Mouse (Mus musculus) adrenal gland, postnatal 36 days (tissue): ENCODE measurements around the gene Ccdc173. TPM values are rescaled to one million over a fixed set of nuclear protein-coding genes. Genes with fewer than 3 reads are reported as not detected.
"Not testable (repeated sequence)": the region's sequence is repeated elsewhere in the genome, so short reads cannot be mapped to it uniquely, and the experiment has no call there.

Experiments used
- DNase-seq, 2 experiments: peaks; one replicate each; pipeline ENCODE4 v3.0.0; 2021; ENCODE audit warnings: mixed read lengths in 1 of 2
- long read RNA-seq, 2 experiments: library from polyadenylated mRNA; stranded (forward); transcript quantifications; one replicate each; pipeline ENCODE4 v2.0.0; 2021; ENCODE audit warnings: borderline sequencing depth in 2 of 2
- total RNA-seq, 2 experiments: library from RNA; stranded (reverse); gene quantifications; 2 replicates each; pipeline ENCODE4 v1.2.3; 2021

Gene Ccdc173
- total RNA-seq: 1 to 10 TPM; 1.3 to 2.0 TPM
- long read RNA-seq, experiment 1, partial matches to known transcripts: 0 of 1 reads
- long read RNA-seq, experiment 1, other reads (novel, unspliced or antisense): 1 of 1 reads
- long read RNA-seq, experiment 2: 0 reads

GRCm38 (mm10) chr2:69789429-69790069, at the start of gene Ccdc173, which contains the start of gene Phospho2:
Gene Ccdc173, minus strand, starts transcription at chr2:69789575.
Gene Phospho2, plus strand, starts transcription at chr2:69789623.
- peak; percentile 99 to 100 for DNase-seq

GRCm38 (mm10) chr2:69838707-69839106, 49.3 kb upstream of the Ccdc173 start:
- DNase-seq: no peak

GRCm38 (mm10) chr2:69837996-69838395, 48.6 kb upstream of the Ccdc173 start:
- no peak for DNase-seq

- no peak for DNase-seq
Measured at GRCm38 (mm10) chr2:69837244-69837967, 48.0 kb upstream of the Ccdc173 start.

- DNase-seq: no peak
Measured at GRCm38 (mm10) chr2:69830116-69830515, 40.7 kb upstream of the Ccdc173 start.

- no peak for DNase-seq
Measured at GRCm38 (mm10) chr2:69829680-69830079, 40.3 kb upstream of the Ccdc173 start.

- no peak for DNase-seq
Measured at GRCm38 (mm10) chr2:69828031-69828430, 38.7 kb upstream of the Ccdc173 start.

GRCm38 (mm10) chr2:69826380-69826779, 37.0 kb upstream of the Ccdc173 start:
- DNase-seq: no peak

GRCm38 (mm10) chr2:69825898-69826297, 36.5 kb upstream of the Ccdc173 start:
- no peak for DNase-seq

GRCm38 (mm10) chr2:69823129-69823677, 33.8 kb upstream of the Ccdc173 start:
- DNase-seq: peak; percentile 52 to 69

GRCm38 (mm10) chr2:69822361-69823128, 33.2 kb upstream of the Ccdc173 start:
- DNase-seq: peak; percentile 52 to 62

GRCm38 (mm10) chr2:69821711-69822110, 32.3 kb upstream of the Ccdc173 start, which contains the start of gene Klhl23:
Gene Klhl23, plus strand, starts transcription at chr2:69821944.
- peak; percentile 17 to 25 for DNase-seq

GRCm38 (mm10) chr2:69820201-69820600, 30.8 kb upstream of the Ccdc173 start:
- no peak for DNase-seq

- DNase-seq: no peak
Measured at GRCm38 (mm10) chr2:69818350-69819085, 29.1 kb upstream of the Ccdc173 start.

GRCm38 (mm10) chr2:69816575-69816974, 27.2 kb upstream of the Ccdc173 start:
- DNase-seq: no peak

GRCm38 (mm10) chr2:69811349-69811748, 22.0 kb upstream of the Ccdc173 start:
- DNase-seq: not testable (repeated sequence)

- DNase-seq: peak; percentile 70 to 77
Measured at GRCm38 (mm10) chr2:69810169-69810568, 20.8 kb upstream of the Ccdc173 start.

- DNase-seq: not testable (repeated sequence)
Measured at GRCm38 (mm10) chr2:69804663-69805062, 15.3 kb upstream of the Ccdc173 start.

- no peak for DNase-seq
Measured at GRCm38 (mm10) chr2:69803756-69804155, 14.4 kb upstream of the Ccdc173 start.

- peak; percentile 88 to 93 for DNase-seq
Measured at GRCm38 (mm10) chr2:69802911-69803312, 13.5 kb upstream of the Ccdc173 start.

- DNase-seq: no peak
Measured at GRCm38 (mm10) chr2:69790722-69791121, 1.3 kb upstream of the Ccdc173 start.
